Mouse (Mus musculus) heart, adult 2 months (tissue): ENCODE data around the gene Ube2e1.

Experiments
- CTCF ChIP-seq: fragments of 200-600 bp; IDR thresholded peaks from 2 replicates; pipeline ENCODE4 v1.8.1; 2022; ENCODE audit warnings: antibody characterized with exemption, mild to moderate bottlenecking, moderate library complexity
- POLR2A ChIP-seq: fragments of 200-500 bp; IDR thresholded peaks from 2 replicates; pipeline ENCODE4 v1.6.1; 2011; ENCODE audit warnings: mild to moderate bottlenecking, low read depth, low read length, control low read depth; ENCODE audit not compliant: insufficient read depth

- TF ChIP-seq CTCF (no peak), POLR2A (no peak)
Observed at GRCm38 (mm10) chr14:18349871-18350270, 18.2 kb upstream of the Ube2e1 start.
